Mouse (Mus musculus) bone marrow macrophage, adult 2 months (primary cell): ENCODE results near the gene 2010003K11Rik.

Experiments used
- CTCF ChIP-seq: IDR thresholded peaks from 2 replicates; pipeline ENCODE4 v1.5.1; 2012; ENCODE audit warnings: low read depth, mild to moderate bottlenecking, low read length, moderate library complexity
- POLR2A ChIP-seq: IDR thresholded peaks from 2 replicates; pipeline ENCODE4 v1.6.1; 2012; ENCODE audit warnings: mild to moderate bottlenecking, low read depth, low read length, borderline replicate concordance

DNA sequence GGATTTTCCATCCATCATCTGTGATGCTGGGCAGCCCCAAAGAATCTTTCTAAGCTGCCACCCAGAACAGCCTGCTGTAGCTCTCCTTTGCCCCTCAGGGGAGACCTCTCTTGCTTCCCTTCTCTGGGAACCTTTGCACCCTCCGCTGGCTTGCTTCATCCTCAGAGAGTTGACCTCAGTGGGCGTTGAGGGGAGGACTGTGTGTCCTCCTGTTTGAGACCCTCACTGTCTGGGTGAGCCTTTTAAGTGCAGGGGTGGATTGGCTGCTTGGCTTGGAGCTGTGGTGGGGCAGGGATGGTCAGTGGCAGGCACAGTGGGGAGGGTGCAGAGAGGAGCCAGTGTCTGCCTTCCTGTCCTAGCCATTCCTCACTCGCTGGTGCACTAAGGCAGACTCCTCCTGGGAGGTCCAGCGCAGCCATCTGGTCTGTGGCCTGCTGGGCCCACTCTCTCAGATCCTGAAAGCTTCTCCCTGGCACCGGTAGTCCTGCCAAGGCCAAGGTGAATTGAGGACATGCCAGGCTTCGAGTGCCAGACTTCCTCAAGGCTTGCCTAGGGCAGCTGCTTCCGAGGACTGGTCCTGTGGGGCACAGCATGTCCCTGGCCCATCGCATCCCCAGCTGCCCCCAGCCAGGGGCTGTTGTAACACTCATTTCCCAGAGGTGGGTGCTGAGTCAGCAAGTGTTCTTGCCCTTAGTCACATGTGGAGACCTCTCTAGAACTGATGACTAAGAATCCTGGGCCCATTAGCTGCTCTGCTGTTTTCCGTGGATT, 5.7 kb downstream of the 2010003K11Rik start:
- TF ChIP-seq CTCF (no peak), POLR2A (no peak)
